Mouse (Mus musculus): ENCODE measurements at regions not wholly inside any gene's neighbourhood (a gene's known extent, or its start where the extent isn't known, plus 50 kb on each side); places are given as distances from the start of the nearest gene placed in this dataset.

GRCm38 (mm10) chr6:106876690-106877089 lies 76.8 kb upstream of the Crbn start:
- DNase-seq (ENCODE audit: low spot score): no peak

GRCm38 (mm10) chr6:106891879-106892638 lies 92.2 kb upstream of the Crbn start:
- DNase-seq (ENCODE audit: low spot score): no peak

GRCm38 (mm10) chr6:106892639-106892934 lies 92.7 kb upstream of the Crbn start:
- no peak for DNase-seq (ENCODE audit: low spot score)

GRCm38 (mm10) chr6:106903953-106904683 lies 104.2 kb upstream of the Crbn start:
- DNase-seq (ENCODE audit: low spot score): no peak

- DNase-seq (ENCODE audit: low spot score): no peak
These were observed 115.2 kb upstream of the Crbn start for GRCm38 (mm10) chr6:106915121-106915520.

GRCm38 (mm10) chr6:106916683-106917289 lies 116.9 kb upstream of the Crbn start:
- no peak for DNase-seq (ENCODE audit: low spot score)

- DNase-seq (ENCODE audit: low spot score): no peak
These were observed 121.1 kb upstream of the Crbn start for GRCm38 (mm10) chr6:106920951-106921350.

- no peak for DNase-seq (ENCODE audit: low spot score)
These were observed 125.6 kb upstream of the Crbn start for GRCm38 (mm10) chr6:106925486-106925885.

- no peak for DNase-seq (ENCODE audit: low spot score)
These were observed 133.7 kb upstream of the Crbn start for GRCm38 (mm10) chr6:106933584-106933983.

- DNase-seq (ENCODE audit: low spot score): no peak
These were observed 146.5 kb upstream of the Crbn start for GRCm38 (mm10) chr6:106946227-106946927.

- DNase-seq (ENCODE audit: low spot score): no peak
These were observed 151.0 kb upstream of the Crbn start for GRCm38 (mm10) chr6:106950909-106951308.

GRCm38 (mm10) chr6:106961320-106961719 lies 161.4 kb upstream of the Crbn start:
- no peak for DNase-seq (ENCODE audit: low spot score)

- DNase-seq (ENCODE audit: low spot score): no peak
These were observed 164.5 kb upstream of the Crbn start for GRCm38 (mm10) chr6:106964337-106964736.

- no peak for DNase-seq (ENCODE audit: low spot score)
These were observed 175.6 kb upstream of the Crbn start for GRCm38 (mm10) chr6:106975439-106975838.

- DNase-seq (ENCODE audit: low spot score): no peak
These were observed 178.8 kb upstream of the Crbn start for GRCm38 (mm10) chr6:106978721-106979120.

- no peak for DNase-seq (ENCODE audit: low spot score)
These were observed 179.9 kb upstream of the Crbn start for GRCm38 (mm10) chr6:106979755-106980154.

GRCm38 (mm10) chr6:106980188-106980587 lies 180.3 kb upstream of the Crbn start:
- no peak for DNase-seq (ENCODE audit: low spot score)

- DNase-seq (ENCODE audit: low spot score): no peak
These were observed 181.4 kb upstream of the Crbn start for GRCm38 (mm10) chr6:106981232-106981631.

- DNase-seq (ENCODE audit: low spot score): no peak
These were observed 185.4 kb upstream of the Crbn start for GRCm38 (mm10) chr6:106985132-106985801.

GRCm38 (mm10) chr6:106991586-106991985 lies 191.7 kb upstream of the Crbn start:
- DNase-seq (ENCODE audit: low spot score): no peak

- DNase-seq (ENCODE audit: low spot score): no peak
These were observed 204.7 kb upstream of the Crbn start for GRCm38 (mm10) chr6:107004406-107005120.
